Mouse (Mus musculus) liver, adult 2 months (tissue): ENCODE results near the gene Fosl2.

Source experiments
- CTCF ChIP-seq: fragments of 200-500 bp; IDR thresholded peaks from 2 replicates; pipeline ENCODE4 v1.5.1; 2011; ENCODE audit warnings: low read depth, low read length, control low read depth
- POLR2A ChIP-seq: fragments of 200-500 bp; IDR thresholded peaks from 2 replicates; pipeline ENCODE4 v1.6.1; 2011; ENCODE audit warnings: low read length, control low read depth; ENCODE audit not compliant: insufficient read depth; ENCODE audit errors: extremely low read depth

- TF ChIP-seq POLR2A (no peak), CTCF (no peak)
Observed at GRCm38 (mm10) chr5:32177737-32178136, 42.1 kb downstream of the Fosl2 start.
